Mouse (Mus musculus) heart, adult 2 months (tissue): ENCODE results near the gene Arpc1b. TPM values are rescaled to one million over a fixed set of nuclear protein-coding genes. Genes with fewer than 3 reads are reported as not detected.
"Not testable (repeated sequence)": the region's sequence is repeated elsewhere in the genome, so short reads cannot be mapped to it uniquely, and the experiment has no call there.

Source experiments
- DNase-seq, 2 experiments: peaks; one replicate each; pipeline ENCODE4 v3.0.0; 2021
- H3K27ac ChIP-seq: fragments of 200-600 bp; 2 replicates; pipeline ENCODE4 v1.8.1; 2022
- H3K27me3 ChIP-seq: fragments of 200-500 bp; 2 replicates; pipeline ENCODE4 v1.6.1; 2012; ENCODE audit warnings: mild to moderate bottlenecking, low read length, inconsistent platforms, mixed read lengths; ENCODE audit not compliant: control insufficient read depth, insufficient read depth
- H3K36me3 ChIP-seq: fragments of 200-500 bp; 2 replicates; pipeline ENCODE4 v1.6.1; 2012; ENCODE audit warnings: low read length, inconsistent platforms; ENCODE audit not compliant: control insufficient read depth, insufficient read depth
- H3K4me1 ChIP-seq: fragments of 200-500 bp; 2 replicates; pipeline ENCODE4 v1.6.1; 2011; ENCODE audit warnings: low read length; ENCODE audit not compliant: control insufficient read depth, insufficient read depth
- H3K4me3 ChIP-seq: fragments of 200-600 bp; 2 replicates; pipeline ENCODE4 v1.8.1; 2022
- H3K79me2 ChIP-seq: fragments of 200-500 bp; replicated peaks from 2 replicates; pipeline ENCODE4 v1.6.1; 2012; ENCODE audit warnings: mild to moderate bottlenecking, inconsistent platforms, low read length, moderate library complexity, mixed read lengths; ENCODE audit not compliant: control insufficient read depth, insufficient read depth
- H3K9ac ChIP-seq: fragments of 200-500 bp; 2 replicates; pipeline ENCODE4 v1.6.1; 2012; ENCODE audit warnings: low read depth, mild to moderate bottlenecking, control low read depth, inconsistent platforms, low read length, mixed read lengths
- CTCF ChIP-seq: fragments of 200-600 bp; IDR thresholded peaks from 2 replicates; pipeline ENCODE4 v1.8.1; 2022; ENCODE audit warnings: antibody characterized with exemption, mild to moderate bottlenecking, moderate library complexity
- EP300 ChIP-seq: fragments of 200-500 bp; IDR thresholded peaks from 2 replicates; pipeline ENCODE4 v1.6.1; 2011; ENCODE audit warnings: low read depth, low read length, control low read depth; ENCODE audit not compliant: insufficient read depth
- POLR2A ChIP-seq: fragments of 200-500 bp; IDR thresholded peaks from 2 replicates; pipeline ENCODE4 v1.6.1; 2011; ENCODE audit warnings: mild to moderate bottlenecking, low read depth, low read length, control low read depth; ENCODE audit not compliant: insufficient read depth
- WGBS: fragments of 180-500 bp; shearing (Covaris S2); methylation state at CpG from one replicate; pipeline ENCODE4 v1.1.7; 2018; 5-methylcytosine and 5-hydroxymethylcytosine counted together
- intact Hi-C: fragments of 180-260 bp; cut with DNase I; formaldehyde crosslinking; loops from one replicate; pipeline ENCODE4 v1.15.1; 2025
- polyA plus RNA-seq: library from polyadenylated mRNA; depleted of rRNA; stranded (reverse); fragments of >200 nt; gene quantifications from 2 replicates; pipeline ENCODE4 v1.2.3, GENCODE M21; 2012
- total RNA-seq, 2 experiments: library from RNA; stranded (reverse); gene quantifications; 2 replicates each; pipeline ENCODE4 v1.2.3; 2021

Gene Arpc1b
- total and polyA plus RNA-seq, 3 experiments: 60.8 to 137 (median 75.0) TPM

GRCm38 (mm10) chr5:145089878-145090277, 24.1 kb upstream of the Arpc1b start:
- DNase-seq: no peak
- H3K4me3 ChIP-seq: no peak overlapping the region
- TF ChIP-seq POLR2A (no peak), CTCF (no peak), EP300 (no peak)
- no peaks in the 10 kb centered on the region for H3K4me1 ChIP-seq
- no peak overlapping the region for H3K9ac ChIP-seq
- no peaks in the 10 kb centered on the region for H3K27me3 ChIP-seq
- peaks cover 6% of the 10 kb centered on the region for H3K79me2 ChIP-seq
- 65% methylated on average over 3 of the region's 3 CpGs for WGBS
- H3K27ac ChIP-seq: no peak overlapping the region
- peaks cover 2% of the 10 kb centered on the region; the same call in 1 of the 2 replicates for H3K36me3 ChIP-seq
- intact Hi-C loops: no loop called here

DNA sequence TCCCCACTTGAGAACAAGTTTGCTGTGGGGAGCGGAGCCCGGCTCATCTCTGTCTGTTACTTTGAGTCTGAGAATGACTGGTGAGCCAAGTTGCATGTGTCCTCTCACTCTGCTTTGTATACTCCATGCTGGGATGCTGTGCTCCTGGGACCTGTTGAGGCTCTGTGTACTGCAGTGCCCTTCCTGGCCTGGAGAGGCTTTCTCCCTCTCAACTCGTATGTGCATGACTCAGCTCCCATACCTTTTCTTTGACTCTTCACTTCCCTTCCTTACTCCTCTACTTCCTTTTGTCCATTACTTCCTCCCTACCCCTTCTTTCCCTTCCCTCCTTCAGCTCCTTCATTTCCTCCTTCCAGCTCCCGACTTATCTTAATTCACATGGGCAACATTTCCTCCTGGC, 17.8 kb upstream of the Arpc1b start:
- no peaks in the 10 kb centered on the region for H3K4me1 ChIP-seq
- H3K4me3 ChIP-seq: no peak overlapping the region
- 0 out of 2 replicates have a peak, but pooled peaks cover 2% of the 10 kb centered on the region for H3K79me2 ChIP-seq
- TF ChIP-seq EP300: no peak
- no peak for TF ChIP-seq CTCF
- no peak for TF ChIP-seq POLR2A
- H3K9ac ChIP-seq: no peak overlapping the region
- peaks cover 2% of the 10 kb centered on the region; the same call in 1 of the 2 replicates for H3K36me3 ChIP-seq
- H3K27me3 ChIP-seq: no peaks in the 10 kb centered on the region
- WGBS: 67% methylated on average over 4 of the region's 4 CpGs
- H3K27ac ChIP-seq: no peak overlapping the region
- intact Hi-C loops: no loop called here
- DNase-seq: no peak

GRCm38 (mm10) chr5:145098340-145098821, 15.6 kb upstream of the Arpc1b start:
- no peaks in the 10 kb centered on the region; the same call in 1 of the 2 replicates for H3K36me3 ChIP-seq
- H3K4me1 ChIP-seq: no peaks in the 10 kb centered on the region
- no peak overlapping the region for H3K27ac ChIP-seq
- no peaks in the 10 kb centered on the region for H3K27me3 ChIP-seq
- H3K9ac ChIP-seq: no peak overlapping the region
- TF ChIP-seq EP300 (no peak), POLR2A (no peak), CTCF (no peak)
- no peak overlapping the region for H3K4me3 ChIP-seq
- intact Hi-C loops: no loop called here
- no peak for DNase-seq
- no peaks in the 10 kb centered on the region for H3K79me2 ChIP-seq
- WGBS: 91% methylated on average over 10 of the region's 10 CpGs

DNA sequence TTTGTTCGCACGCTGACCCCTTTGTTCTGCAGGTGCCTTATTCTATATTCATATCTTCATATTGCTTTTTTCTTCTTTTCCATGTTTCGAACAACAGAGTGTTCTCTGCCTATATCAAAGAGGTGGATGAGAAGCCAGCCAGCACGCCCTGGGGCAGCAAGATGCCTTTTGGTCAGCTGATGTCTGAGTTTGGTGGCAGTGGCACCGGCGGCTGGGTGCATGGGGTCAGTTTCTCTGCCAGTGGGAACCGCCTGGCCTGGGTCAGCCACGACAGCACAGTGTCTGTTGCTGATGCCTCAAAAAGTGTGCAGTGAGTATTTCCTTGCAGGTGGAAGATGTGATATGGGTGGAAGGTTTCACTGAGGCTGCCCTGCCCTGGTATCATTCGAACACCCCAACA, 13.1 kb upstream of the Arpc1b start:
- WGBS: 96% methylated on average over 9 of the region's 9 CpGs
- intact Hi-C loops: no loop called here
- Histone ChIP-seq H3K4me1 (no peaks in the 10 kb centered on the region), H3K27ac (no peak overlapping the region), H3K79me2 (no peaks in the 10 kb centered on the region), H3K27me3 (no peaks in the 10 kb centered on the region), H3K4me3 (no peak overlapping the region), H3K9ac (no peak overlapping the region), H3K36me3 (no peaks in the 10 kb centered on the region)
- DNase-seq: no peak
- no peak for TF ChIP-seq POLR2A
- no peak for TF ChIP-seq CTCF
- TF ChIP-seq EP300: no peak

DNA sequence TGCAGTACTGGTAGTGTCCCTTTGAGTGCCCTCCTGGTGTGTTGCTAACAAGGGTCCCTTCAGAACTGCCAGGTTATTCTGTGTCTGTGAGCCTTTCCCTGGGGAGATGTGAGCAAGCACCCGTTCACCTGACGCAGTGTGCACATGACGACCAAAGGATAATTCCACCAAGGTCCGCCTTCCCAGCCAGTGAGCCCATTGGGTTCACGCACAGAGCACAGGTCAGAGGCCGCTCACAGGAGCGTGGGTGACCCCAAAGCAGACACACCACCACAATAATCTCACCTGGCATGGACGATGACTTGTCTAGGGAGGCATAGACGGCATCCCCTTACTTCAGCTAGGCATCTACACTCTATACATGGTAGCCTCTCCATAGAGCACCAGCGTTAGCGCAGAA, 12.6 kb upstream of the Arpc1b start:
- WGBS: 97% methylated on average over 11 of the region's 11 CpGs
- H3K36me3 ChIP-seq, H3K4me3 ChIP-seq, H3K27me3 ChIP-seq, H3K4me1 ChIP-seq, H3K27ac ChIP-seq, DNase-seq, H3K79me2 ChIP-seq, H3K9ac ChIP-seq, intact Hi-C loops: not testable (repeated sequence)

GRCm38 (mm10) chr5:145102706-145103105, 11.3 kb upstream of the Arpc1b start:
- H3K4me1 ChIP-seq: no peaks in the 10 kb centered on the region
- no peaks in the 10 kb centered on the region for H3K36me3 ChIP-seq
- no peak overlapping the region for H3K4me3 ChIP-seq
- H3K27ac ChIP-seq: no peak overlapping the region
- WGBS: 58% methylated on average over 4 of the region's 4 CpGs
- no peaks in the 10 kb centered on the region for H3K27me3 ChIP-seq
- no peak for DNase-seq
- H3K9ac ChIP-seq: no peak overlapping the region
- H3K79me2 ChIP-seq: no peaks in the 10 kb centered on the region
- intact Hi-C loops: no loop called here
- TF ChIP-seq EP300 (no peak), CTCF (no peak), POLR2A (no peak)
